Mouse (Mus musculus) retina, postnatal 1 day (tissue): Measurements from ENCODE around the gene Olfr31.
A peak's percentile ranks its signal among the peaks of the same experiment; 100 is the strongest.

Experiments used
- DNase-seq: peaks from one replicate; pipeline ENCODE4 v3.0.0-alpha.2; 2012

The Olfr31 gene

DNA sequence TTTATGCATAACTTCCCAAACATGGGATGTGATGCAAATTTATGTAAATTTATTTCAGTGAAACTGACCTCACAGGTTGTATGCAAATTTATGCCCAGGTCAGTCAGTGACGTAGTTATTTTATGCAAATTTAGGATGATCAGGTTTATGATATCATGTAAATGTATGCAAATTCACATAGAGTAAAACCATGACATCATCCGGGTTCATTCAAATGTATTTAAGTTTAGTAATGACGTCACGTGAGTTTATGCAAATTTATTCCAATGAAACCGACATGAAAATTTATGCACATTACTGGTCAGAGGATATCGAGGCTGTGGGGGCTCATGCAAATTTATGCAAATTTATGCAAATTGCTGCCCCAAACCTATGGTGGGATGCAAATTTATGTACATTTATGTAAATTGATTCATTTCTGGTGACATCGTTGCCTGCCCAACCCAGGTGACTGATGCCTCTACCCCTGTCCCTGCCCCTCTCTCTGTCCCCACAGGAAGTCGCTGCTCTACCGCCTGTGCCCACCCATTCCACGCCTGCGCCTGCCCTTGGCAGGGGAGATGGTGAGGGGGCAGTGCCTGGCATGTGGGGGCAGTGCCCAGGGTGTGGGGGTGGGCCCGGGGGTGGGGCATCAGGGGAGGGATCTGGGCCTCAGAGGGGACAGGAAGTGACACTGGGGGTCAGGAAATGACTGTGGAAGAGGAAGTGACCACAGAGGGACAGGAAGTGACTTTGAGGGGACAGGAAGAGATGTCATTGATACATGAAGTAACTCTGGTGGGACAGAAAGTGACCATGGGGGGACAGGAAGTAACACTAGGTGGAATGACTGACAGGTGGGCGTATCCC lies 32.1 kb downstream of the Olfr31 start:
- peak; percentile 3 for DNase-seq

DNA sequence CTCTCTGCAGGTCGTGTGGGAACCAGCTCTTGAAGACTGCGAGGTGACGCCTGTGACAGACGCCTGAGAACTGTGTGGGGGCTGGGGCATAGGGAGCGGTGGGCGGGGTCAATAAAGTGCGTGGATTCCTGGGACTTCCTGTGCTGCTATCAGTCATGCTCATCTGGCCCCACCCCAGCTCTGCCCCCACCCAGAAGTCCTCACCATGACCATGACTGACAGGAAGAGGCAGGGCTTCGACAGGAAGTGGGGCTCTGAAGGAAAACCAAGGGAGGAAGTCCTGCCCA lies 32.7 kb downstream of the Olfr31 start:
- DNase-seq, result peak; percentile 6
